ENCODE assay signal across 11 mouse cellular contexts in the genomic region with DNA sequence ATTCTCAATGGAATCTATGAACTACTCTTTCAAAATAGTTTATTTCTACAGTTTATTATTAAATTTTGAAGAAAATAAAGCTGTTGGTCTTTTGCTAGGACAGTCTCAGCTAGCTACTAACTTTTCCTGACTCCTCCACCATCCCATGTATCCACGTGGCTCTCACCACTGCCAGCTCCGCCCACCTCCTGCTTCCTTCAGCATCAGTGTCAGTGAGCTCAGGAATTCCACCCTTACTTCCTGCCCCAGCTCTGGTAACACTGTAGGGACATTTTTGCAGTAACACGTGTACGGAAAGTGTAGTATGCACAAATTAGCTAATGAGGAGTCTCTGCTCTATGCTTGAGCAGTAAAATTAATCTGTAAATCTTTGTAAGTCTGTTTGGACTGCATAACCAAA. TPM values are rescaled to one million over a fixed set of nuclear protein-coding genes. Genes with fewer than 3 reads are reported as not detected.
DNase-seq lines count a peak whose midpoint lies in the region; ATAC-seq and TF ChIP-seq lines count a peak whose summit lies in the region.
"Had no signal": no experiment of that assay in that cellular context is flagged by ENCODE, and none has a peak within 500 bp of the region (broad histone marks: within the 10 kb centered on the region; RNA-seq: fewer than 3 reads in every experiment).

No protein-coding gene starts in this region.

- H3K9me3 ChIP-seq in heart, embryonic 14.5 days (ENCODE audit: control insufficient read depth, low read length) = no peaks in the 10 kb centered on the region
- no peaks in the 10 kb centered on the region for H3K9me3 ChIP-seq in forebrain, postnatal 0 days (ENCODE audit: low read length)
- H3K9me3 ChIP-seq: limb, embryonic 10.5 days had no signal

- no peak overlapping the region; a peak in 1 of 4 replicates for H3K27ac ChIP-seq in heart, embryonic 14.5 days (replicated peaks in 1 of 2; ENCODE audit: control insufficient read depth in 1 of 2, insufficient read depth in 1 of 2, low read depth in 2 of 2, low read length in 2 of 2)
- no peak overlapping the region for H3K27ac ChIP-seq in forebrain, postnatal 0 days (ENCODE audit: low read depth, low read length)
- H3K27ac ChIP-seq: limb, embryonic 10.5 days had no signal

- H3K4me1 ChIP-seq in heart, embryonic 14.5 days (ENCODE audit: control insufficient read depth in 2 of 2, insufficient read depth in 2 of 2, low read length in 2 of 2) = peaks cover 4 to 38% of the 10 kb centered on the region in 2 experiments
- peaks cover 14% of the 10 kb centered on the region for H3K4me1 ChIP-seq in forebrain, postnatal 0 days (ENCODE audit: insufficient read depth)

- H3K27me3 ChIP-seq in heart, embryonic 14.5 days (ENCODE audit: control insufficient read depth, insufficient read depth, low read length) = no peaks in the 10 kb centered on the region
- H3K27me3 ChIP-seq in forebrain, postnatal 0 days (ENCODE audit: insufficient read depth, low read length) = no peaks in the 10 kb centered on the region

- WGBS in heart, embryonic 14.5 days = 33% methylated on average over 4 of the region's 4 CpGs
- 73% methylated on average over 4 of the region's 4 CpGs for WGBS in forebrain, postnatal 0 days

- H3K4me2 ChIP-seq in heart, embryonic 14.5 days (ENCODE audit: low read length) = no peak overlapping the region
- no peak overlapping the region for H3K4me2 ChIP-seq in forebrain, postnatal 0 days (ENCODE audit: low read depth)

- no peak for TF ChIP-seq CTCF in forebrain, postnatal 0 days (IDR thresholded peaks at IDR 0.05; ENCODE audit: low read depth)

- no peak overlapping the region for H3K9ac ChIP-seq in heart, embryonic 14.5 days (ENCODE audit: low read length)
- H3K9ac ChIP-seq in forebrain, postnatal 0 days = no peak overlapping the region

- DNase-seq in adrenal gland, postnatal 10 days = peak; percentile 36
- DNase-seq in adrenal gland, adult 8-10 months = no peak
- peak; percentile 38 for DNase-seq in Muller cell, postnatal 12 days (ENCODE audit: inconsistent ontology term)
- DNase-seq in kidney, postnatal 36 days = peak; percentile 75 to 80
- no peak for DNase-seq in forebrain, postnatal 0 days
- DNase-seq: cerebellum, postnatal 25 days had no signal

- no peak overlapping the region for H3K4me3 ChIP-seq in heart, embryonic 14.5 days (ENCODE audit: control insufficient read depth in 1 of 2, insufficient read depth in 1 of 2, low read depth in 1 of 2, low read length in 2 of 2)
- H3K4me3 ChIP-seq in forebrain, postnatal 0 days (ENCODE audit: low read depth, low read length) = no peak overlapping the region
- H3K4me3 ChIP-seq: limb, embryonic 10.5 days had no signal

- ATAC-seq in heart, embryonic 14.5 days (ENCODE audit: insufficient number of reproducible peaks, insufficient read depth, low FRiP score, low read depth) = 0 out of 2 replicates have a peak, but pooled peaks have one; percentile 60
- ATAC-seq in forebrain, postnatal 0 days = no peak
- no peak for ATAC-seq in activated CD4-positive, CD25-positive, alpha-beta regulatory T cell, adult 4 months
- ATAC-seq in erythroid progenitor cell, adult 5-6 weeks (replicated peaks; ENCODE audit: low FRiP score, poor library complexity, severe bottlenecking) = no peak
- ATAC-seq: forebrain, embryonic 16.5 days had no signal

- peaks cover 82% of the 10 kb centered on the region for H3K36me3 ChIP-seq in heart, embryonic 14.5 days (ENCODE audit: control insufficient read depth, insufficient read depth, low read length)
- H3K36me3 ChIP-seq in forebrain, postnatal 0 days (ENCODE audit: insufficient read depth) = peaks cover 48% of the 10 kb centered on the region

RNA-seq across cellular contexts. Expression of gene Arid4a, which starts 6.0 kb away (rescaled TPM):
- total RNA-seq in adrenal gland, postnatal 10 days (2021) = 10 to 100 TPM; 19.2 to 21.1 TPM
- total RNA-seq in adrenal gland, adult 8-10 months (2022) = 10 to 100 TPM; 20.6 to 32.2 (median 23.4) TPM
- polyA plus RNA-seq in heart, embryonic 14.5 days (2014; fragmentation: Nextera tagmentation; extraction: Ambion mirVana) = 23.3 and 29.5 TPM in 2 replicates
- total RNA-seq in forebrain, postnatal 0 days (2014; rRNA removed) = 15.6 and 17.9 TPM in 2 replicates
- 27.4 and 38.2 TPM in 2 replicates for polyA plus RNA-seq in forebrain, postnatal 0 days (2015; fragmentation: Nextera tagmentation; extraction: Ambion mirVana)
- 10 to 100 TPM; 80.2 to 95.9 TPM for polyA plus RNA-seq in activated CD4-positive, CD25-positive, alpha-beta regulatory T cell, adult 4 months (2017; shearing (Covaris generic))
- 44.7 and 54.1 TPM in 2 replicates for total RNA-seq in erythroid progenitor cell, adult 5-6 weeks (2015; ENCODE audit: low replicate concordance)
- total RNA-seq in erythroid progenitor cell, adult 5-6 weeks (2017; ENCODE audit: low replicate concordance) = 92.0 and 107 TPM in 2 replicates

RNA-seq across cellular contexts. Expression of gene Psma3, which starts 35.3 kb away (rescaled TPM):
- 100 to 1,000 TPM; 337 to 352 TPM for total RNA-seq in adrenal gland, postnatal 10 days (2021)
- total RNA-seq in adrenal gland, adult 8-10 months (2022) = 100 to 1,000 TPM; 310 to 386 (median 323) TPM
- 427 and 453 TPM in 2 replicates for polyA plus RNA-seq in heart, embryonic 14.5 days (2014; fragmentation: Nextera tagmentation; extraction: Ambion mirVana)
- total RNA-seq in forebrain, postnatal 0 days (2014; rRNA removed) = 207 and 225 TPM in 2 replicates
- polyA plus RNA-seq in forebrain, postnatal 0 days (2015; fragmentation: Nextera tagmentation; extraction: Ambion mirVana) = 605 and 698 TPM in 2 replicates
- 100 to 1,000 TPM; 350 to 389 TPM for polyA plus RNA-seq in activated CD4-positive, CD25-positive, alpha-beta regulatory T cell, adult 4 months (2017; shearing (Covaris generic))
- total RNA-seq in erythroid progenitor cell, adult 5-6 weeks (2015; ENCODE audit: low replicate concordance) = 161 and 236 TPM in 2 replicates
- total RNA-seq in erythroid progenitor cell, adult 5-6 weeks (2017; ENCODE audit: low replicate concordance) = 151 and 160 TPM in 2 replicates

Comparison
In these comparisons a context has a peak if more than half of its experiments do, and no peak if none do; other contexts are left out.
1. DNase-seq: peak in adrenal gland, postnatal 10 days (single experiment), Muller cell, postnatal 12 days (single experiment) and kidney, postnatal 36 days (2 of 2); none in adrenal gland, adult 8-10 months (single experiment) and forebrain, postnatal 0 days (single experiment).